Comparison of ENCODE assay signal across 8 mouse cellular contexts in the genomic region with DNA sequence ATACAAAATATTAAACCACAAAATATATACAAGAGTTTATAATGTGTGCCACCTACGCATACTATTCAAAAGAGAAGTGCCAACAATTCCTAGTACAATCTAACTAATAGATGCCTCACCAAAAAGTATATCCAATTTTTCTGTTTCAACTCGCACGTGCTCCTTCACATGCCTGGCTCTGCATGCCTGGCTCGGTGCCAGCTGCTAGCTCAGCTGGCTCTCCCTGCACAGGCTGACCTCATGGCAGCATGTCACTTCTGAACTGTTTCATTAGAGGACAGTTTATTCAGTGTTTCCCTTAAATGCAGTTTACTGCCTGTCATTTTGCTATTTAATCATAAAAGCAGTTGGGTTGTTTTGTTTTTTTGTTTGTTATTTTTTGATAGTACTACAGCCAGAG. TPM values are rescaled to one million over a fixed set of nuclear protein-coding genes. Genes with fewer than 3 reads are reported as not detected.
DNase-seq lines count a peak whose midpoint lies in the region; ATAC-seq and TF ChIP-seq lines count a peak whose summit lies in the region.

No protein-coding gene starts in this region.

- H3K9me3 ChIP-seq in kidney, embryonic 15.5 days (replicated peaks), result no peaks in the 10 kb centered on the region
- no peaks in the 10 kb centered on the region for H3K9me3 ChIP-seq in forebrain, postnatal 0 days (ENCODE audit: low read length)
- no peaks in the 10 kb centered on the region for H3K9me3 ChIP-seq in hindbrain, embryonic 11.5 days (ENCODE audit: control insufficient read depth, low read length)

- H3K9ac ChIP-seq in kidney, embryonic 15.5 days, result no peak overlapping the region
- H3K9ac ChIP-seq in forebrain, postnatal 0 days, result no peak overlapping the region
- H3K9ac ChIP-seq in hindbrain, embryonic 11.5 days (ENCODE audit: low read depth, low read length), result no peak overlapping the region

- H3K27ac ChIP-seq in kidney, embryonic 15.5 days, result no peak overlapping the region
- H3K27ac ChIP-seq in forebrain, postnatal 0 days (ENCODE audit: low read depth, low read length), result no peak overlapping the region
- no peak overlapping the region for H3K27ac ChIP-seq in hindbrain, embryonic 11.5 days (ENCODE audit: low read depth, low read length)

- peak; percentile 70 for DNase-seq in kidney, adult 11 months
- DNase-seq in forebrain, postnatal 0 days, result peak; percentile 55
- peak; percentile 65 for DNase-seq in hindbrain, embryonic 11.5 days (ENCODE audit: low spot score)
- DNase-seq in left cerebral cortex, postnatal 25 days (ENCODE audit: low spot score in 2 of 2), result peak; percentile 13 to 15
- DNase-seq in retina, embryonic 14.5 days (ENCODE audit: low spot score), result peak; percentile 64
- no peak for DNase-seq in c-Kit-positive CD71-positive TER-119-positive erythroid progenitor cells, embryonic 14.5 days (ENCODE audit: low spot score)

- no peaks in the 10 kb centered on the region for H3K27me3 ChIP-seq in kidney, embryonic 15.5 days
- no peaks in the 10 kb centered on the region for H3K27me3 ChIP-seq in forebrain, postnatal 0 days (ENCODE audit: insufficient read depth, low read length)
- no peaks in the 10 kb centered on the region for H3K27me3 ChIP-seq in hindbrain, embryonic 11.5 days (ENCODE audit: control insufficient read depth, insufficient read depth, low read length)

- H3K4me2 ChIP-seq in kidney, embryonic 15.5 days, result no peak overlapping the region
- no peak overlapping the region for H3K4me2 ChIP-seq in forebrain, postnatal 0 days (ENCODE audit: low read depth)
- no peak overlapping the region for H3K4me2 ChIP-seq in hindbrain, embryonic 11.5 days (replicated peaks; ENCODE audit: low read depth, low read length)

- H3K4me1 ChIP-seq in kidney, embryonic 15.5 days, result no peaks in the 10 kb centered on the region
- H3K4me1 ChIP-seq in forebrain, postnatal 0 days (ENCODE audit: insufficient read depth), result no peaks in the 10 kb centered on the region
- no peaks in the 10 kb centered on the region for H3K4me1 ChIP-seq in hindbrain, embryonic 11.5 days (replicated peaks; ENCODE audit: control insufficient read depth, insufficient read depth, low read length)

- H3K4me3 ChIP-seq in kidney, embryonic 15.5 days (replicated peaks), result no peak overlapping the region
- no peak overlapping the region for H3K4me3 ChIP-seq in forebrain, postnatal 0 days (ENCODE audit: low read depth, low read length)
- H3K4me3 ChIP-seq in hindbrain, embryonic 11.5 days (ENCODE audit: low read depth, low read length), result no peak overlapping the region

- no peak for ATAC-seq in kidney, embryonic 15.5 days (replicated peaks; ENCODE audit: low FRiP score)
- peak; percentile 52; the same call in 1 of the 2 replicates for ATAC-seq in cerebellum, adult (ENCODE audit: insufficient number of reproducible peaks, low FRiP score, low TSS enrichment)
- 0 out of 2 replicates have a peak, but pooled peaks have one; percentile 42 for ATAC-seq in forebrain, postnatal 0 days
- no peak for ATAC-seq in hindbrain, embryonic 11.5 days (ENCODE audit: low FRiP score)

- TF ChIP-seq CTCF in forebrain, postnatal 0 days (IDR thresholded peaks at IDR 0.05; ENCODE audit: low read depth), result no peak

- peaks cover 5% of the 10 kb centered on the region for H3K36me3 ChIP-seq in kidney, embryonic 15.5 days
- no peaks in the 10 kb centered on the region for H3K36me3 ChIP-seq in forebrain, postnatal 0 days (ENCODE audit: insufficient read depth)
- H3K36me3 ChIP-seq in hindbrain, embryonic 11.5 days (ENCODE audit: control insufficient read depth, insufficient read depth, low read length), result no peaks in the 10 kb centered on the region

- WGBS in kidney, embryonic 15.5 days, result 44% methylated on average over 4 of the region's 4 CpGs
- 24% methylated on average over 4 of the region's 4 CpGs for WGBS in forebrain, postnatal 0 days
- WGBS in hindbrain, embryonic 11.5 days, result 67% methylated on average over 4 of the region's 4 CpGs

- intact Hi-C loops in left cerebral cortex, postnatal 25 days (cut with DNase I), result no loop called here

RNA-seq across cellular contexts. Expression of gene Fcho2, which starts 46.9 kb away (rescaled TPM):
- 41.6 and 42.8 TPM in 2 replicates for polyA plus RNA-seq in kidney, embryonic 15.5 days (2015; fragmentation: Nextera tagmentation; extraction: Ambion mirVana)
- total RNA-seq in forebrain, postnatal 0 days (2014; rRNA removed), result 19.9 and 25.1 TPM in 2 replicates
- polyA plus RNA-seq in forebrain, postnatal 0 days (2015; fragmentation: Nextera tagmentation; extraction: Ambion mirVana), result 9.5 and 14.1 TPM in 2 replicates
- polyA plus RNA-seq in hindbrain, embryonic 11.5 days (2014; fragmentation: Nextera tagmentation; extraction: Ambion mirVana), result 28.5 and 35.5 TPM in 2 replicates
- 10 to 100 TPM; 36.8 to 43.1 TPM for total RNA-seq in left cerebral cortex, postnatal 25 days (2021)

Comparison
In these comparisons a context has a peak if more than half of its experiments do, and no peak if none do; other contexts are left out.
1. ATAC-seq: peak in cerebellum, adult (single experiment) and forebrain, postnatal 0 days (single experiment); none in kidney, embryonic 15.5 days (single experiment) and hindbrain, embryonic 11.5 days (single experiment).